Mouse (Mus musculus): ENCODE data around the gene Cd248. TPM values are rescaled to one million over a fixed set of nuclear protein-coding genes. Genes with fewer than 3 reads are reported as not detected.

Gene Cd248
- polyA plus RNA-seq (2015; fragmentation: Nextera tagmentation; extraction: Ambion mirVana): 11.9 and 14.3 TPM in 2 replicates

DNA sequence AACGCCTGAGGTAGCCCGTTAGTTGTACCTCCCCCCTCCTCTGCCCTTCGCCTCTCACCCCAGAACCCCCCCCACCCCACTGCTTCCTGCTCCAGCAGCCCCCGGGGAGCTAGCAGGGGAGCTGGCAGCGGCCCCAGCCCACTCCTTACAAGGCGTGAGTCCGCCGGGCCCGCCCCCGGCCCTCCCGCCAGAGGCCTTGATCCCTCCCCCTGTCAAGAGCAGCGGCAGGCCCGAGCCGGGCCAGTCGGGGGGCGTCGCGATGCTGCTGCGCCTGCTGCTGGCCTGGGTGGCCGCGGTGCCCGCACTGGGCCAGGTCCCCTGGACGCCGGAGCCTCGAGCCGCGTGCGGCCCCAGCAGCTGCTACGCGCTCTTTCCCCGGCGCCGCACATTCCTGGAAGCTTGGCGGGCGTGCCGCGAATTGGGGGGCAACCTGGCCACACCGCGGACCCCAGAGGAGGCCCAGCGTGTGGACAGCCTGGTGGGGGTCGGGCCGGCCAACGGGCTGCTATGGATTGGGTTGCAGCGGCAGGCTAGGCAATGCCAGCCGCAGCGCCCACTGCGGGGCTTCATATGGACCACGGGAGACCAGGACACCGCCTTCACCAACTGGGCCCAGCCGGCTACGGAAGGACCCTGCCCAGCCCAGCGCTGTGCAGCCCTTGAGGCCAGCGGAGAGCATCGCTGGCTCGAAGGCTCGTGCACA, at the start of gene Cd248:
Gene Cd248 (plus strand): TSS at position 212 of the 703 bp plus-strand sequence.
- 0 out of 2 replicates have a peak within 1 kb of the TSS, but pooled peaks have one; percentile 8 for H3K27ac ChIP-seq (ENCODE audit: low read length)
- H3K27me3 ChIP-seq (replicated peaks; ENCODE audit: control insufficient read depth, insufficient read depth, low read length): peaks cover 6% of the 10 kb centered on the region; the same call in 1 of the 2 replicates
- H3K9ac ChIP-seq (replicated peaks; ENCODE audit: low read depth, low read length): peak within 1 kb of the TSS; percentile 52
- 2% methylated on average over 41 of the region's 56 CpGs for WGBS
- peak within 1 kb of the TSS; percentile 45 for H3K4me3 ChIP-seq (replicated peaks; ENCODE audit: low read length)
- H3K9me3 ChIP-seq (ENCODE audit: control insufficient read depth, low read length): no peaks in the 10 kb centered on the region
- peaks cover 35% of the 10 kb centered on the region for H3K4me1 ChIP-seq (replicated peaks; ENCODE audit: control insufficient read depth, insufficient read depth, low read length)
- peak within 1 kb of the TSS; percentile 84 for H3K4me2 ChIP-seq (ENCODE audit: low read length)
- H3K36me3 ChIP-seq (ENCODE audit: control insufficient read depth, insufficient read depth): no peaks in the 10 kb centered on the region
- peak; percentile 32; the same call in 1 of the 2 replicates for ATAC-seq

DNA sequence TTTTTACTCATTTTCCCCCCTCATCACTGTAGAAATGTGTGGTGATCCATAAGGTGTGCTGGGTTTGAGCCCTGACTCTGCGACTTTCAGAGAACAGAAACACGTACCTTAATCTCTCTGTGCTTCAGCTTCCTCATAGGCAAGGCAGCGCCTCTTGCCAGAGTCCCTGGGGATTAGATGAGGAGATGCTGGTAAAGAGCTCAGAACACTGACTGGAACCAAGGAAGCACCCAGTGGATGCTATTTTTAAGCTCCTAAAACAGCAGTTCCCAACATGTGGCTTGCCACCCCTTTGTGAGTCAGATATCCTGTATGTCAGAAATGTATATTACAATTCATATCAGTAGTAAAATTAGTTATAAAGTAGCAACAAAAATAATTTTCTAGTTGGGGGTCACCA, 49.7 kb upstream of the Cd248 start:
- Histone ChIP-seq H3K27me3 (replicated peaks; ENCODE audit: control insufficient read depth, insufficient read depth, low read length) (no peaks in the 10 kb centered on the region), H3K36me3 (ENCODE audit: control insufficient read depth, insufficient read depth) (no peaks in the 10 kb centered on the region), H3K4me1 (replicated peaks; ENCODE audit: control insufficient read depth, insufficient read depth, low read length) (peaks cover 5% of the 10 kb centered on the region; the same call in 1 of the 2 replicates), H3K4me3 (replicated peaks; ENCODE audit: low read length) (no peak overlapping the region), H3K9me3 (ENCODE audit: control insufficient read depth, low read length) (no peaks in the 10 kb centered on the region), H3K27ac (ENCODE audit: low read length) (no peak overlapping the region), H3K9ac (replicated peaks; ENCODE audit: low read depth, low read length) (no peak overlapping the region), H3K4me2 (ENCODE audit: low read length) (no peak overlapping the region)
- no peak for ATAC-seq
- 86% methylated on average over 3 of the region's 3 CpGs for WGBS

DNA sequence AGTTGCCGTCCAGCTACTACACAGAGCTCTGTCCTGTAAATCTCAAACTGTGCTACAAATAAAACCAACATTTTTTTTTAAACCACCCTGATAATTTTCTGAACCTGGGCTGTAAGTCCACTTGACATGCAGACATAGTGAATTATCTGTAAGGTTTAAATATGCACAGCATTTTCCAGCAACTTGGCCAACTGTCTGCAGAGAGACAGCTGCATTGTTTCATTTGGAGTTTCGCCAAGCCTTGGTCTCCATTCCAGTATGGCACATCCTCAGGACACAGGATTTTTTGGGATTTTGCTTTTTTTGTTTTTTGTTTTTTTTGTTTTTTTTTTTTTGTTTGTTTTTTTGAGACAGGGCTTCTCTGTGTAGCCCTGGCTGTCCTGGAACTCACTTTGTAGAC, 46.5 kb upstream of the Cd248 start:
- WGBS: 81% methylated on average over 2 of the region's 2 CpGs
- no peaks in the 10 kb centered on the region for H3K9me3 ChIP-seq (ENCODE audit: control insufficient read depth, low read length)
- no peak overlapping the region for H3K4me2 ChIP-seq (ENCODE audit: low read length)
- no peaks in the 10 kb centered on the region for H3K27me3 ChIP-seq (replicated peaks; ENCODE audit: control insufficient read depth, insufficient read depth, low read length)
- no peak for ATAC-seq
- no peak overlapping the region for H3K27ac ChIP-seq (ENCODE audit: low read length)
- peaks cover 5% of the 10 kb centered on the region for H3K4me1 ChIP-seq (replicated peaks; ENCODE audit: control insufficient read depth, insufficient read depth, low read length)
- H3K4me3 ChIP-seq (replicated peaks; ENCODE audit: low read length): no peak overlapping the region
- H3K36me3 ChIP-seq (ENCODE audit: control insufficient read depth, insufficient read depth): no peaks in the 10 kb centered on the region
- H3K9ac ChIP-seq (replicated peaks; ENCODE audit: low read depth, low read length): no peak overlapping the region

DNA sequence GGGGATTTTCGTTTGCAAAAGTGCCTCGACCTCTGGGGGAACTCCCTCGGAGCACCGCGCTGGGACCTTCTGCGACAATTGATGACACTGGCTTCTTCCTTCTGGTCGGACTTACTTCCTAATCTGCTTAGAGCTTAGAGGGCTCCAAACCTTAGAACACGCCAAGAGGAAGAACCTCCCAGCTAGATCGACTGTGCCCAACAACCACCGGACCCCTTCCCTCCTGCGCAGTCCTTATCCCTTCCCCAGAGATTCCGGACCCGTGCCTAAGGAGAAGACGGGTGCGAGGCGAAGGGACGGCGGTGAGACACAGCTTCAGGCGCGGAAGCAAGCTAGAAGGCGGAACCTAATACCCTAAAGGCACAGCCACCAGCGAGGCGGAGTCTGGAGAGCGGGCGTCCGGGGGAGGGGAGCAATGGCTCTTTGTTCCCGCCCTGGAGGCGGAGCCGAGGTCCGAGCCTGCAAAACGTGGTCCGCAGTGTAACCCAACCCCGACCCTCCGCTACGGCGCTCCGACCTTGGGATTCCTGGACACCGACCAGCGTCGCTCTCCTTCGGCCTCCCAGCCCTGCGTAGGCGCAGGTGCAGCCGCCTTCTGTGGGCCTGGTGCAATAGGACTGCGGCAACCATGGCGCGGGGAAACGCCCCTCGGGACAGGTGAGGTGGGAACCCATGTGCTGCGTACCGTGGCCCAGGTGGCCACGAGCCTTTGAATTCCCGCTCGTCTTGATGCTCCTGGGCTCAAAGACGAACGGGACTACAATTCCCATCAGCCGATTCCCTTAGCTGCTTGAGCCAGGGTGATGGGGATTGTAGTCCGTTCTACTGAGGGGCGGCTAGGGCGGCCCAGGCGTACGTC, 44.0 kb upstream of the Cd248 start, which contains the start of gene Slc29a2:
Gene Slc29a2 (plus strand): TSS at position 240 of the 859 bp plus-strand sequence.
- H3K27me3 ChIP-seq (replicated peaks; ENCODE audit: control insufficient read depth, insufficient read depth, low read length): no peaks in the 10 kb centered on the region
- peak; percentile 95 for ATAC-seq
- peak within 1 kb of the TSS; percentile 89 for H3K27ac ChIP-seq (ENCODE audit: low read length)
- H3K4me2 ChIP-seq (ENCODE audit: low read length): peak within 1 kb of the TSS; percentile 79
- H3K4me1 ChIP-seq (replicated peaks; ENCODE audit: control insufficient read depth, insufficient read depth, low read length): peaks cover 4% of the 10 kb centered on the region
- peaks cover 5% of the 10 kb centered on the region; the same call in 1 of the 2 replicates for H3K36me3 ChIP-seq (ENCODE audit: control insufficient read depth, insufficient read depth)
- WGBS: under 1% methylated on average over 61 of the region's 62 CpGs
- H3K4me3 ChIP-seq (replicated peaks; ENCODE audit: low read length): peak within 1 kb of the TSS; percentile 87
- H3K9ac ChIP-seq (replicated peaks; ENCODE audit: low read depth, low read length): peak within 1 kb of the TSS; percentile 92
- H3K9me3 ChIP-seq (ENCODE audit: control insufficient read depth, low read length): no peaks in the 10 kb centered on the region

DNA sequence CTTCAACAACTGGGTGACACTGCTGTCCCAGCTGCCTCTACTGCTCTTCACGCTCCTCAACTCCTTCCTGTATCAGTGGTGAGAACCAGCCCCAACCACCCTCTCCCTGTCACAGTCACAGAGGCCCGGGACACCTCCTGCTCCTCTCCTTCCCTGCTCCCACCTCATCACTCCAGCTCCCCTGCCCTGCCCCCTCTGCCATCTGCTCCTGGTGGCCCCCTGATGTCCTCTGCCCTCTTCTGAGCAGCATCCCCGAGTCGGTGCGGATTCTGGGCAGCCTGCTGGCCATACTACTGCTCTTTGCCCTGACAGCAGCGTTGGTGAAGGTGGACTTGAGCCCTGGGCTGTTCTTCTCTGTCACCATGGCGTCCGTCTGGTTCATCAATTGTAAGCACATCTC, 41.8 kb upstream of the Cd248 start:
- 94% methylated on average over 8 of the region's 8 CpGs for WGBS

DNA sequence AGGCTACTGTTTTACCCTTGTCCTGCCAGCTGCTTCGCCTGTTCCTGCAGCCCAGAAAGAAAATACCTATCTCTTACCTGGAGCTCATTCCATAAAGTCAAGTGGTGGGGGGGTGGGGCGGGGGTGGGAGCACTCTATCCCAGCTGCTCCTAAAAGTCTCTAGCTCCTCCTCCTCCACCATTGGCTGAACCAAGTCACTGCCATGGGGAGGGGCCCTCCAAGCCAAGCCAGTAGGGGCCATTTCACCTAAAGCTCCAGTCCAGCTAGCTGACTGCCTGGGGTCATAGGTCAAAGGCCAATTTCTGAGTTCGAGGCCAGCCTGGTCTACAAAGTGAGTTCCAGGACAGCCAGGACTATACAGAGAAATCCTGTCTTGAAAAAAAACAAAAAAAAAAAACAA, 35.2 kb upstream of the Cd248 start:
- Histone ChIP-seq H3K4me3 (replicated peaks; ENCODE audit: low read length) (no peak overlapping the region), H3K4me2 (ENCODE audit: low read length) (no peak overlapping the region), H3K4me1 (replicated peaks; ENCODE audit: control insufficient read depth, insufficient read depth, low read length) (peaks cover 2% of the 10 kb centered on the region), H3K27me3 (replicated peaks; ENCODE audit: control insufficient read depth, insufficient read depth, low read length) (no peaks in the 10 kb centered on the region), H3K27ac (ENCODE audit: low read length) (no peak overlapping the region), H3K36me3 (ENCODE audit: control insufficient read depth, insufficient read depth) (peaks cover 3% of the 10 kb centered on the region; the same call in 1 of the 2 replicates), H3K9me3 (ENCODE audit: control insufficient read depth, low read length) (no peaks in the 10 kb centered on the region), H3K9ac (replicated peaks; ENCODE audit: low read depth, low read length) (no peak overlapping the region)
- WGBS: 80% methylated on average over 3 of the region's 3 CpGs
- no peak for ATAC-seq

More for the DNA sequence above, 41.8 kb upstream of the Cd248 start:
- H3K4me2 ChIP-seq (ENCODE audit: low read length): no peak overlapping the region
- peaks cover 4% of the 10 kb centered on the region for H3K4me1 ChIP-seq (replicated peaks; ENCODE audit: control insufficient read depth, insufficient read depth, low read length)
- no peaks in the 10 kb centered on the region for H3K27me3 ChIP-seq (replicated peaks; ENCODE audit: control insufficient read depth, insufficient read depth, low read length)
- no peak for ATAC-seq
- no peak overlapping the region for H3K9ac ChIP-seq (replicated peaks; ENCODE audit: low read depth, low read length)
- H3K36me3 ChIP-seq (ENCODE audit: control insufficient read depth, insufficient read depth): peaks cover 8% of the 10 kb centered on the region
- H3K27ac ChIP-seq (ENCODE audit: low read length): no peak overlapping the region
- H3K4me3 ChIP-seq (replicated peaks; ENCODE audit: low read length): no peak overlapping the region
- no peaks in the 10 kb centered on the region for H3K9me3 ChIP-seq (ENCODE audit: control insufficient read depth, low read length)

DNA sequence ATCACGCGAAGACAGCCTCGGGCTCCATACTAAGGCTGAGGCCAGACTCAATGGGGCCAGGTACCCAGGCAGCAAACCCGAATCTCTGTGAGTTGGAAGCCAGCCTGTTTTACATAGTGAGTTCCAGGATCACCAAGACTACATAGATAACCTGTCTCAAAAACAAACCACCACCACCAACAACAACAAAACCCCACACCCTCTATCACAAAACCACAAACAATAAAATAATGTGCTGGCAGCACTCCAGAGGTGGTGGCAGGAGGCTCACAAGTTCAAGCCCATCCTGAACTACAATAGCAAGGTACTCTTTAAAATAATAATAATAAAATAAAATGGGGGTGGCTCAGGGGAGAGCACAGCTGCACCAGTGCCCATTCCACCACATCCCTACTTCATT, 31.3 kb upstream of the Cd248 start:
- ATAC-seq: no peak
- H3K27me3 ChIP-seq (replicated peaks; ENCODE audit: control insufficient read depth, insufficient read depth, low read length): no peaks in the 10 kb centered on the region
- H3K9ac ChIP-seq (replicated peaks; ENCODE audit: low read depth, low read length): no peak overlapping the region
- no peak overlapping the region for H3K27ac ChIP-seq (ENCODE audit: low read length)
- no peaks in the 10 kb centered on the region for H3K36me3 ChIP-seq (ENCODE audit: control insufficient read depth, insufficient read depth)
- peaks cover 23% of the 10 kb centered on the region for H3K4me1 ChIP-seq (replicated peaks; ENCODE audit: control insufficient read depth, insufficient read depth, low read length)
- WGBS: 76% methylated on average over 4 of the region's 4 CpGs
- H3K9me3 ChIP-seq (ENCODE audit: control insufficient read depth, low read length): no peaks in the 10 kb centered on the region
- H3K4me3 ChIP-seq (replicated peaks; ENCODE audit: low read length): no peak overlapping the region
- no peak overlapping the region for H3K4me2 ChIP-seq (ENCODE audit: low read length)

DNA sequence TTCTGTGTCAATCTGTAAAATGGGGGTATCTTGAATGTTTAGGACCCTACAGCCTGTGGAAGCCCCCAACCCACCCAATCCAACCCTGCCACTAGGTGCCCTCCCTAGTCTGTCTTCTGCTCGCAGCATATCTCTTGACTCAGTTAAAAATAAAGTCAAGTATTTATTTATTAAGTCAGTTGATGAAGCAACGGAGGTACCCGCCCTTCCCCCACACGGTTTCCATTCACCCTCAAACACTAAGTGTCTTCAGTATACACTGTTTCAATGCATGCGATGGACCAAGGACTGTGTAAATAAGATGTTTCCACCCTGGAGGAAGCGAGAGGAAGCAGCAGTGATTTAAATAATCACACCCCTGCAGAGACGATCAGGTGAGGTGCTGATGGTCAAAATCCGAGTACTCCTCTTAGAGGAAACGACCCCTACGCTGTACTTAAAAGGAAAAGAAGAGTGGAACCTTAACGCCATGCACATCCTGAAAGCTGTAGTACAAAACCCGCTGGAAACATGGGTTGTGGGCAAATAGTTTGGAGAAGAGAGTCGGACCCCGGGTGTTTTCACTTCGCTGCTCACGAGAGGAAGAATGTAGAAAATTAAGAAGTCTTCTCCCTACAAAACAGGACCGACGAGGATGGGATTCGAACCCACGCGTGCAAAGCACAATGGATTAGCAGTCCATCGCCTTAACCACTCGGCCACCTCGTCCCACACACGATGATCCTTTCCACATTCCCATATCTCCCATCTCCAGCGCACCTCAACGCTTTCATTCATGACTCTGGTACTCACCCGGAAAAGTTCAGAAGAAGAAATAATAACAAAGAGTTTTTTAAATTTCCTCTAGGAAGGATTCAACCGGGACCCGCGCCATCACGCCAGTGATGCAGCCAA, 30.0 kb upstream of the Cd248 start:
- H3K4me3 ChIP-seq (replicated peaks; ENCODE audit: low read length): peak overlapping the region; percentile 84
- H3K4me2 ChIP-seq (ENCODE audit: low read length): peak overlapping the region; percentile 83
- peaks cover 36% of the 10 kb centered on the region for H3K4me1 ChIP-seq (replicated peaks; ENCODE audit: control insufficient read depth, insufficient read depth, low read length)
- peak; percentile 56 for ATAC-seq
- H3K9ac ChIP-seq (replicated peaks; ENCODE audit: low read depth, low read length): peak overlapping the region; percentile 85
- WGBS: 4% methylated on average over 32 of the region's 32 CpGs
- H3K27ac ChIP-seq (ENCODE audit: low read length): peak overlapping the region; percentile 77
- H3K9me3 ChIP-seq (ENCODE audit: control insufficient read depth, low read length): no peaks in the 10 kb centered on the region
- H3K36me3 ChIP-seq (ENCODE audit: control insufficient read depth, insufficient read depth): no peaks in the 10 kb centered on the region
- H3K27me3 ChIP-seq (replicated peaks; ENCODE audit: control insufficient read depth, insufficient read depth, low read length): no peaks in the 10 kb centered on the region

All from forebrain, embryonic 16.5 days (tissue).